Mouse (Mus musculus): ENCODE data around the gene Ptprg.

Gene Ptprg

DNA sequence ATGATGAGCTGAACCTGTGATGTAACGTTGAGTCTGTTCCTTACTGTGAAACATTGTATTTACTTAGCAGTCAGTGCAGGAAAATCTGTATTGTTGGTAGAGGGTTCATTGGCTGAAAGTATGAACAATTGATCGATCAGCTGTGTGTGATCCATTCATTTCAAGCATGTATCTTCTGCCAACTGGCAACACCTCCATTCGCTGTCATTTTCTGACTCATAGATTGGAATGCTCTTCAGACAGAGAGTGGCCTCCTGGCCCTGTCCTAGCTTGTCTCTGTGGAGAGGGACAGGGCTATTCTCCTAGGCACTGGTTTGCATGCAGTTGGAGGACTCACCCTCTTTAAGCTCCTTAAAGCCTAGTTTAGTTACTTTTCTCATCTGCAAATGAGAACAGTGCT lies 62.4 kb downstream of the Ptprg start:
- in situ Hi-C loops (cut with MboI; ENCODE audit: low sequenced_read_pairs), result no loop called here

DNA sequence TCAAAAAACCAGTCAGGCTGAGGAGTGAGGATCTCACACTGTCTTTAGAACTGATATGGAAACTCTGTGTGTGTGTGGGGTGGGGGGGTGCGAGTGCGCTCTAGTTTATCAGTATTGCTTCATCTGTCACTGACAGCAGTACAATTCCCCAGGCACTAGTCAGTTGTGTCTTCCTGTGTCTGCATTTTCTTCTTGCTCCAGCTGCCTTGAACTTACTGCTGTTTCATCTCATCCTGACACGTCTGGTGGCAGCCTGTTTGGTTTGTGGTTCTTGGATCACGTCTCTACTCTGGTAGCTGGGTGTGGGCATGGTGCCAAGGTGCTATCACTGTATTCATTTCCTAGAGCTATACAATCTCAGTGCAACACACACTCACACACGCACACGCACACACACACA lies 64.0 kb downstream of the Ptprg start:
- in situ Hi-C loops (cut with MboI; ENCODE audit: low sequenced_read_pairs), result no loop called here

DNA sequence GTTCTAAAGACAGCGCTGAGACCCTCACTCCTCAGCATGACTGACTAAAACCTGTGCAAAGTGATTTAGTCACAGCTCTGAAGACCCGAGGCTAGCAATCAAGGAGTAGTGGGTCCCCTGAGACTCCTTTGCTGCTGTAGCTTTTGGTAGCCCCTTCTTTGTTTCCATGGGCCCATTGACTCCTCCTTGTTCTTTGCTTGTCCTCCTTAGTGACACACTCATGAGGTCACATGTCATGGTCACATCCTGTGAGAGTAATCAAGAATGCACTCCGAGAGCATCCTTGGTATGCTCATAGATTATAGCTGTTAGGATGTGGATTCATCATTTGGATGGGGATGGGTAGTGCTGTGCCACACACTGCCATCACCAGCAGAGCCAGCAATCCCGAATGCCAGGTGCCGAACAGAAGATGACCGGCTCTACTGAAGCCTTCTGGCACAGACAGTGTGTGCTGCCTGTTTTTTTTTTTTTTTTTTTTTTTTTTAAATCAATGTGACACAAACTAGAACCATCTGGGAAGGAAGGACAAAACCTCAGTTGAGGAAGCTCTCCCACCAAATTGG lies 64.9 kb downstream of the Ptprg start:
- in situ Hi-C loops (cut with MboI; ENCODE audit: low sequenced_read_pairs), result no loop called here

DNA sequence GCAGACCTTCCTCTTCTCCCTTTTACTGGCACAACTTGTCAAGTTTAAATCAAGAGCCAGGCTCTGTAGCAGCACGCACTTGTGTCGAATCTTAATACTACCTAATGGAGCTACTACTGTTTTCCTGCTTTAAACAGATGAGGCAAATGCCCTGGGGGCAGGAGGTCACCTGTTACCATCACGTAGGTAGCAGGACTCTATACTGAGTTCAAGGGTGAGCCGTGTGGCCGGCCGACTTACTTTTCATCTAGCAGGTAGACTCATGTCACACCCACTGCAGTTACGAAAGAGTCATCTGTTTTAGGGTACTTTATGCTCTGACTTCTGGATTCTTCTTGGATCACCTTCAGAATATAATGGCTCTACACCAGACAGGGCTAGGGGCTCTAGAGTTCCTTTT lies 66.3 kb downstream of the Ptprg start:
- in situ Hi-C loops (cut with MboI; ENCODE audit: low sequenced_read_pairs), result no loop called here

DNA sequence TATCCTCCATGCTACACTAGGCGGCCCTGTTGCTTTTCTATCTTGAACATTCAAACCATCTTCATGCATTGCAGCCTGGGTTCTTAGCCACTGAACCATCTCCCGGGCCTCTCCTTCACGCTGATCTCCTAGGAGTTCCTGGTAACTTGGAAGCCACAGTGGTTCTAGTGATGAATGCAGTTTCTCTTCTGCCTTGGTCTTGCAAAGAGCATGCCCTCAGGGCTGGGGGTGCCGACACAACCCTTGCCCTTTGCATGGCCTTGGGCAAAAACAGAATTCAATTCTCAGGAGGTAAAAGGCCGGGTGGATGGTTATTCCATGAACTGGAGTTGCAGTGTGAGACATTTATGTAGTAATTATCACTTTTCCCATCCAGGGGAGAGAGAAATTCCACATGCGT lies 67.0 kb downstream of the Ptprg start:
- in situ Hi-C loops (cut with MboI; ENCODE audit: low sequenced_read_pairs), result no loop called here

DNA sequence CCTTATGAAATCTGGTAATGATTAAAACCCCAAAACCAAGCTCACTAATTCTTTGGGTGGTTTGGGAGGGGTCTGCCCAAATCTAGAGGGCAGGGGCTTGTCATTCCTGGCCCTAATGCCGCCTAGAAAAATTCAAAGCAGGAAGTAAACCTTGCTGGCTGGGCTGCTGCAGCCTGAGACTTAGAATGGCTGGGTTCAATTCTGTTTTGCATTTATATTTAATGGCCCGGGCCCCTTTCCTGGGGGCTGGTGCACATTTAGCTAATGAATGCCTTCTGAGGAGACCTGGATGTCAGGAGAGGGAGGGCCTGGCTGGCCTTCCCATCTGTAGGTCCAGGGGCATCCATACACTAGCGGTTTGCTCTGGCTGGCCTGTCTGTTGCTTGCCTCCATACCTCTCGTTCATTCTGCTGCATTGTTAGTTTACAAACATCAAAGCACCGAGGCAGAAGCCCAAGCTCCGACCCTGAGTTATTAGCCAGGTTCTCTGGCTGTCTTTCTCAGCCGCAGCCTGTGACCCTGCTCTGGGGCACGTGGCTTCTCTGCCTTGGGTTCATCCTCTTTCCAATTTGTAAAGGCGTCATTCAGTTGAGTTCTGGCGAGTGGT lies 67.7 kb downstream of the Ptprg start:
- in situ Hi-C loops (cut with MboI; ENCODE audit: low sequenced_read_pairs), result no loop called here

DNA sequence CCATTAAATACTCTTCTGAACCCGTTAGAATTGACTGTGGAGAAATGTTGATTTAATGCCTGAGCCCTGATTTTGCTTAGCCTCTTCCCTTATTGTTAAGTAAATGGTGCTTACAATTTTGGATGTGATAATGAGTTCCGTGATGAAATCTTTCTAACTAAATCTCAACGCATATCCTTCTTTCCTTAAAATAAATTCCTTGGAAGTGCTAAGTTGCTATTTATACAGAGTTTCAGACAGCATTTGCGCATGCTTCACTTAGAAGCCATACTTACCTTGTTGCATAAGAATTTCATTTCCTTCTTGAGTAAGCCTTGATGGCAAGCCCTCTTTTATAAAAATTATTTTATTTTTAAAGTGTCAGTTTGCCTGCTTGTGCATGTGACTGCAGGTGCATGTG lies 70.2 kb downstream of the Ptprg start:
- in situ Hi-C loops (cut with MboI; ENCODE audit: low sequenced_read_pairs), result no loop called here

DNA sequence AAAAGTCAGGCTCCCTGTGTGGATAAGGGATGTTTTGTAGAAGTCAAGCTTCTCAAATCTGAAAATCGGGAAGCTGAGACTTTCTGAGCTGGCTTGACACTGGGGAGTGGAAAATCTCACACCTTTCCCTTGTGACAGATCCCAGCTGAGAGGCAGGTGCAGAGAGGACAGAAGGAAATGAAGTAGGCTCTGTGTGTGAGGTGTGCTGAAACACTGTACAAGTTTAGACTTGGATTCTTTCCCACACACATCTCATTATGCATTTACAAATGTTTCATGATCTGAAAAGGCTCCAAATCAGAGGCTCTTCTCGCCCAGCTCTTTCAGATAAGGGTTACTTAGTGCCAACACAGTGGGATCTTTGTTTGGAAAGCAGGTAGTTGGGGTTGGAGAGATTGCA lies 77.4 kb downstream of the Ptprg start:
- in situ Hi-C loops (cut with MboI; ENCODE audit: low sequenced_read_pairs), result no loop called here

DNA sequence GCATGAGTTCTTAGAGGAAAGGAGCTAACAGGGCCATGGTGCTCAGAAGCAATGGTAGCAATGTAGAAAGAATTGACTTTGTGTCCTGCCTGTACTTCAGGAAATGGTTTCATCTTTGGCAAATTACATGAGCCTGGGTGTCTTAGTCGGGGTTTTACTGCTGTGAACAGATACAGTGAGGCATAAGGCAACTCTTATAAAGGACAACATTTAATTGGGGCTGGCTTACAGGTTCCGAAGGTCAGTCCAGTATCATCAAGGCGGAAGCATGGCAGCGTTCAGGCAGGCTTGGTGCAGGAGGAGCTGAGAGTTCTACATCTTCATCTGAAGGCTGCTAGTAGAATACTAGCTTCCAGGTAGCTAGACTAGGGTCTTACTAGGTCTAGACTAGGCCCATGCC lies 78.2 kb downstream of the Ptprg start:
- in situ Hi-C loops (cut with MboI; ENCODE audit: low sequenced_read_pairs), result no loop called here

DNA sequence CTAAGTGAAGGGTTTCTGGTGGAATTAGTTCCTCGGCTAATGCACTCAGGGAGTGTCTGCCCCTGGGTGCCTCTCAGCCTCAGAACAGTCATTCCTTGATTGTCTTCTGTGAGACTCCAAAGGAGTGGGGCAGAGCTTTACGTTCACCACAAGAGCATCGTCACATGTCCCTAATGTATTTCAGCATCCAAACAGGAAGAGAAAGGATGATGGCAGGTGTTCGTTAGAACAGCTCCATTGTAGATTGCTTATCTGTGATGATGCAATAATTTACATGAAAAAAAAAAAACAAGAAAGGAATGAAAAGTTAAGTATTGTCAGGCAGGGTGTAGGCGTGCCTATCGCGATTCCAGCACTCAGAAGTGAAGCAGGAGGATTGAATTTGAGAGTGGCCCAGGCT lies 84.3 kb downstream of the Ptprg start:
- in situ Hi-C loops (cut with MboI; ENCODE audit: low sequenced_read_pairs), result no loop called here

DNA sequence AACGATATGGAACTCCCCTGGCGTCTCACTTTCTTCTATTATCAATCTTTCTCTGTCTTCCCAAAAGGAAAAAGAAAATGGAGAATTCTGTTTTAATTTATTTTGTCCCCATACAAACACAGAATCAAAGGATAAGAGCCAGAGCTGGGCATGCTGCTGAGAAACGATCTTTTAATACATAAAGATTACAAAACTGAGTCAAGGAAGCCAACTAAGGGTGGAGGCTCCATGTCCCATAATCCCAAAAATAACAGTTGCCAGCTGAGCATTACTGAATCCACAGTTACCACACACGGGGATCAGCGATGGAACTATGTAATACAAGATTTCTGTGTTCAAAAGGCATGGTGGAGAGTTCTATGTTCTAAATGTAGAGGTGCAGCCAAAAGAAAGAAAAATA lies 86.0 kb downstream of the Ptprg start:
- in situ Hi-C loops (cut with MboI; ENCODE audit: low sequenced_read_pairs), result no loop called here

DNA sequence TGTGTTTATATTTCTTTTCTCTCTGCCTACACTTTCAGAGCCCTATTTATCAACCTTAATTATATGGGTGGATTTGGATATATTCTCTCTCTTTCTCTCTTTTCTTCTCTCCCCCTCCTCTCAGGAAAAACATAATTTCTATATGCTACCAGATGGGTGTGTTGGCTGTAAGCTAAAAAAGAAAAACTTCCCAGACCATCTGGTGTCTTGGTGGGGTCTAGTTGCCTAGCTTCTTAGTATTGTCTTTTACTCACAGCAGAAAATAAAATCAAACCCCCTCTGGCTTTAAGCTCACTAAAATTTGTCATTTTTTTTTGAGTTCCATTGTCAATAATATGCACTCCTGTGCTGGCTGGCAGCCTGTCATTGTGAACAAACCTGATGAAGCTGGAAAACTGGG lies 87.0 kb downstream of the Ptprg start:
- in situ Hi-C loops (cut with MboI; ENCODE audit: low sequenced_read_pairs), result no loop called here

DNA sequence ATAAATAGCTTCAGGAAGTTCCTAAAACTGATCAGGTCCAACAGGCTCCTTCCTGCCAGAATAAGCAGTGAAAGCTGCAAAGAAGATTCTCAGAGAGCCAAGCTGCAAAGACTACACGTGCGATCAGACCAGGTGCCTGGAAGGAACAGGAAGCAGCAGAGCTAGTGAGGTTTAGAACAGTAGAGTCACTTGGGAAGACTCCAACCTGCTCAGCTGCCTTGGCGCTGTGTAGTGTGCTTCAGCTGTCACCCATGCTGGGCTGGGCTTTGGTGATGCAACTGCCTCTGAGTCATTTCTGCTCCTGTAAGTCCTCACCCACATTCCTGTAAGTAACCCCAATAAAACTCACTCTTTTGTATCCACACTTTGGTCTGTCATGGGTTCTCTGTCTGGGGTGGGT lies 87.7 kb downstream of the Ptprg start:
- in situ Hi-C loops (cut with MboI; ENCODE audit: low sequenced_read_pairs), result no loop called here

DNA sequence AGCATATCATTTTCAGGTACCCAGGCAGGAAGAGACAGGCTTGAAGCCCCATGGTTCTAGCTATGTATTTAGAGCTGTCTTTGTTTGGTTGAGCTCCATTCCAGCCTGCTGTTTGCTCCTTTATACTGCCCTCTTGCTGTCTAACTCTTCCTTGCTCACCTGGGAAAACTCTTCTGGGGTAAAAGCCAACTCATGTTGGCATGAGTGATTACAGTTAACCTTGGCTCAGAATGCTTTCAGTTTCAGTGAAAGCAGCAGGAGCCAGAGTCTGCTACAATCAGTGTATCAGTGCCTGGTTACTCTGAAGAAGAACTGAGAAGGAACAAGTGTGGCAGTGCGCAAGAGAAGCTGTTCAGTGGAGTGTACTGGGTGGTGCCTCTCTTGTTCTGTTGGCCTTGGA lies 89.6 kb downstream of the Ptprg start:
- in situ Hi-C loops (cut with MboI; ENCODE audit: low sequenced_read_pairs), result no loop called here

DNA sequence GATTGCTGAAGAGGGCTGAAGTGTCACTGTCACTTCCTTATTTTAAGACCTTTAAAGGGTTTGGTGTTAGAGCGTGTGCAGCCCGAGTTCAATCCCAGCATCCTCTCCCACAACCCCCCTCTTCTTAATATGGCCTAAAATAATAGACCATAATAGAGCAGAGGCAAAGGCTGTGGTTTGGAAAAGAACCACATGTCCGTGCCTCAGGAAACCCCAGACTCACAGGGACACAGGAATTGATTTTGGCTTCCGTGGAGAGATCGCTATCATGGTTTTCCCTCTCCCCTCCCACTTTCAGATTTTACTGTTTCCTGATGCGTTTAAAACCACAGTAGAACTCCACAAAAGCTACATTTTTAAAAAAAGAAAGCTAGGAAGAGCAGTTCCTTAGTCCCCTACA lies 104.0 kb downstream of the Ptprg start:
- in situ Hi-C loops (cut with MboI; ENCODE audit: low sequenced_read_pairs), result no loop called here

DNA sequence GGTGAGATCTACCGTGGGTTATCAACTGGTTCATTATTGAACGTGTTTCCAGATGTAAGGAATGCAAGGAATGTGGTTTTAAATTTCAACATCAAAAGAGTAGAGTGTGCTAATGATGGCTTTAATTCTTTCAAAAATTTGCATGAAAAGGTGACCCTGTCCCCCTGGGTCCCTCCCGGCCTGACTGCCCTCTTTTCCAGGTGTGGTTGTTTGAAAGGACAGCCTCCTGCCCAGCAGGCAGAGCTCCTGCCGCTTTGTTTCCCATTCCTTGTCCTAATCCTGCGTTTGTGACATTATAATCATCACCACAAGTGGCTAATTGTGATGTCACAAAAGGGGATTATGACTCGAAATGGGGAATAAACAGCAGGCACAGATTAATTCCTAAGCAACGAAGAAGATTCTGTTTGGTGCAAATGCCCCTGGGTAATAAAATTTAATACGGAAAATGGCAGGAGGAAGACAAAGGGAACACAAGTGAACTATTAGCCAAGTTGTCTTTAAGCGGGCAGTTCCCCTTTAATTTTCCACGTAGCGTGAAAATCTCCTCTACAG lies 110.4 kb downstream of the Ptprg start:
- in situ Hi-C loops (cut with MboI; ENCODE audit: low sequenced_read_pairs), result no loop called here

DNA sequence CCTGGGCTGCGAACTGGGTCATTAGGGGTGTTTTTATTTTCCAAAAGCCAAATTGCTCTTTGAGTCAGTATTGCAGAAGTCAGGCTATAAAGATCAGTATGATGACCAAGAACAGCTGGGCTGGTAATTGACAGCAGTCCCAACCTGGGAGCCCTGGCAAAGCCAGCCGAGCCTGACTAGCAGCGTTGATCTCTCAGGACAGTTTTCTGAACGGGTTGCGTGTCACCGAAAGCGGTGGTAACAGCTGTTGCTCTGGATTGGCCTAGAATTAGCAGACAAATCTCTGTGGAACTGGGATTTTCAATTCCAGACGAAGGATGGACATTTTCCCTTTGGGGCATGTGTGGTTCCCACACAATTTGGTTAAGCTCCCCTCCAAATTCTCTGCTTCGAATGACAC lies 111.0 kb downstream of the Ptprg start:
- in situ Hi-C loops (cut with MboI; ENCODE audit: low sequenced_read_pairs), result no loop called here

DNA sequence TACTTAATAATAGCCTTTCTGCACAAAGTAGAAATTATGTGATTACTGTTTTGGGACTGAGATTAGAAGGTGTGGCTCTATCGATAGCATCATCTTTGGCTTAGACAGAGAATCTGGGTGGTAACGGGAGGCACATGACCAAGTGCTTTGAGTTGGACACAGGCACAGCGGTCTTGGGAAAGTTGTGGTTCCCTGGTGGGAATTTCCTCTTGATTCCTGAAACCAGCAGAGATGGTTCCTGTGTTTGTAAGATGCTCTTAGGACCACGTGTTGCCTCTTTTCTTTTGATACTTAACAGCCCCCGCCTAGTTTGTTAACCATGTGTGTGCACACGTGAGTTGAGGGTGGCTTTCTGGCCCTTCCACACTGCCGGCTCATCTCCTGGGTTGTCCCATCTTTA lies 111.7 kb downstream of the Ptprg start:
- in situ Hi-C loops (cut with MboI; ENCODE audit: low sequenced_read_pairs), result no loop called here

DNA sequence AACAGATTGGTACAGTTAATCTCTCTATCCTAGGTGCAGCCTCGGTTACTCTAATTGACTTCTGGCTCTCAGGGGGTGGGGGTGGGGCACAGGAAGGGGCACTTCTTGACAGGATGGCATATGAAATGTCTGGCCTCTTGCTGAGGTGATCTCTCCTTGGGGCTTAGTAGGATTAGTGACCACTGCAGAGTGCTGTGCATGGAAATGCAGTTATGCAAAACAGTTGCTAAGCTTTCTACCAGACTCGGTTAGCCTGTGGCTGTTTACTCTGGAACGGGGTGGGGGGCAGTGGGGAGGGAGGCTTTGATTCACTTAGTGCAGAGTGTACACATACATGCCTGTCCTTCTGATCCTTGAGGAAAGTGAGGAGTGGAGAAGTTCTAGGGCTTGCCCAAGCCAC lies 114.4 kb downstream of the Ptprg start:
- in situ Hi-C loops (cut with MboI; ENCODE audit: low sequenced_read_pairs), result no loop called here

DNA sequence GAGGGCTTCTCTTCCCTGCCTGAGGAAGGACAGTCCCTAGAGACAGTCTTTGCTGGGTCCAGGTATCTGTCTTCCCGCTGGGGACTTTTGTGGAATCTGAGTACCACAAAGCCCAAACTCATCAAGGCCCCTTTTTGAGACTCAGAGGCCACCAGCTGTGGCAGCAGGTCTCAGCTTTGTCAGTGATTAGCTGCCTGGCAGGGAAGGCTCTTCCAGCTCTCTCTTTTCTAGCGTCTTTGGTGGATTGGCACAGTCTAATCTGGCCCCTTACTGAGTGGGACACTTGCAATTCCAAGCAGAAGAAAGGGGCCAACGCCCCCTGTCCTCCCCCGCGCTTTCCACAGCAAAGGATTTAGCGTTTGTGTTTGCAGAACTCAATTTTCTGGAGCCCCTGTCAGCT lies 117.5 kb downstream of the Ptprg start:
- in situ Hi-C loops (cut with MboI; ENCODE audit: low sequenced_read_pairs), result no loop called here

DNA sequence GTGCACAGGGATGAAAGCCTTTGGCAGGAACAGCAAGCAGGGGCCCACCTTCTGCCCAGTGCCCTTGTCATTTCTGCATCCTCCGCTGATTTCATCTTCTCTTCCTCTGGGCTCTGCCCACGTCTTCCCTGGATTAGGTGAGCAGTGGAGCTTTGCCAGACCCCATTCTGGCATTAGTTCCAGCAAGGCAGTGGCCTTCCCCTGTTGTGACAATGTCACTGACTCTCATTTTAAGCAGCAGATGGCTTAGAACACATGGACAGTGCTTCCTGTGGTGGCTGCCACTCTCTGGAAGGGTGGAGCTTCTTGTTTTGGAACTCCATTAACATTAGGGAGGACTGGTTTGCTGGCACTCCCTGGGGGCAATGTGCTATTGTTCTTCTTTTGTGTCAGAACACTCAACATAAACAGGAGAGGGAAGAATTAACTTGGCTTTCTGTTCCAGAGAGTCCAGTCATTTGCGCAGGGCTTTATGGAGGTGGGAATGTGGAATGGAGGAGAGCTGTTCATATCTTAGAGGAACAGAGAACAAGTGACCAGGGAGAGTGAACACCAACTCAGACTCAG lies 119.7 kb downstream of the Ptprg start:
- in situ Hi-C loops (cut with MboI; ENCODE audit: low sequenced_read_pairs), result no loop called here

DNA sequence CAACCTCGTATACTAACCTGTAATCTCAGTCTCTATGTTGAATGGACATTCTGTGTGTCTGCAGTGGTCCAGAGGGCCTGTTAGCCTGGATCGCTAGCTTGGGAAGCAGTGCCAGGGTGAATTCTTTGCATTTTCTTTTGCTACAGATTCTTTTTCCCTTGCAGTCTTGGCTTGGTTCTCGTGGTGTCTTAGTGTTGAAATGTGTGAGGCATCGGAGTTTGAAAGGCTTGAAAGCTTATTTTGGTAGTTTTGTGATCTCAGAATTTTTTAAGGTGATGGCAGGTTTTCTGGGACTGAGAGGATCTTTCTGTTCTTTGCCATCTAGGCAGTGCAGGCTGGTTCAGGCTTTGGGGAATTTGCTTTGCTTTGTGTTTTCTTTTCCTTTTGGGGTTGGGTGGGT lies 124.9 kb downstream of the Ptprg start:
- in situ Hi-C loops (cut with MboI; ENCODE audit: low sequenced_read_pairs), result no loop called here

DNA sequence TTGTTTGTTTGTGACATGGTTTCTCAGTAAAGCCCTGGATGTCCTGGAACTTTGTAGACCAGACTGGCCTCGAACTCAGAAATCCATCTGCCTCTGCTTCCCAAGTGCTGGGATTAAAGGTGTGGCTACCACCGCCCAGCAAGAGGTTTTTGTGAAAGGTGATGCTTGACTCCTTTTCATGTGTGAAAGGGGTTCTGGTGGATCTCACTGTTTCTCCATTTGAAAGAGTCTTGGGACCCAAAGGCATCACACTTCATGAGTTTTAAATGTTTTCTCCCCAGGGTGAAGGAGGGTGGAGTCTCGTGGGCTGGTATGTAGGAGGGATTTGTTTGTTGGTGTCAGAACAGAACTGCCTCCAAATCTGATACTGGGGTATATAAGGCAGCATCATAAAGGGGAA lies 126.4 kb downstream of the Ptprg start:
- in situ Hi-C loops (cut with MboI; ENCODE audit: low sequenced_read_pairs), result no loop called here
